Mouse (Mus musculus) lung, postnatal 36 days (tissue): ENCODE data around the gene Cend1.
"Not testable (repeated sequence)": the region's sequence is repeated elsewhere in the genome, so short reads cannot be mapped to it uniquely, and the experiment has no call there.

Source experiments
- DNase-seq: peaks from one replicate; pipeline ENCODE4 v3.0.0; 2022; ENCODE audit warnings: mixed read lengths

The Cend1 gene

DNA sequence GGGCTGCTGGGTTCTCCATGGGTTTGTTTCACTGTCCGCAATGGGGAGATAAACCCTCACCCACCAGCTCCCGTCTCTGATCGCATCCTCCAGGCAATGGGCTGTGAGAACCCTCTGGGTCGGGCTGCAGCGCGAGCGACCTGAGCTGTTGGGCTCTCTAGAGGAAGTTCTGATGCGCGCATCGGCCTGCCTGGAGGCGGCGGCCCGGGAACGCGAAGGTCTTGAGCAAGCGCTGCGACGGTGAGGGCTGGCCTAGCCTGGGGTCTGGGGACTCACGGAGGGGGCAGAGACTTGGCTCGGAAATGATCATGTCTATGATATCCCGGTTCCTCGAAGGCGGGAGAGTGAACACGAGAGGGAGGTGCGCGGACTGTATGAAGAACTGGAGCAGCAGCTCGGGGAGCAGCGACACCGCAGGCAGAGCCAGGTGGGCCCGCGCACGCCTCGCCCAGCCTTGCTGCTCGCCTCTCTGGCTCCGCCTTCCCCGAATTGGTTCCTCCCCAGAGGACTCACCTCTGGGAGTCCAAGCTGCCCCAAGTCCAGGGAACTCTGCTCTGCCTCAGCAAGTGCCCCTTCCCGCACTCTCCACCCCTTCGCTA, 35.4 kb upstream of the Cend1 start:
- peak; percentile 75 for DNase-seq

DNA sequence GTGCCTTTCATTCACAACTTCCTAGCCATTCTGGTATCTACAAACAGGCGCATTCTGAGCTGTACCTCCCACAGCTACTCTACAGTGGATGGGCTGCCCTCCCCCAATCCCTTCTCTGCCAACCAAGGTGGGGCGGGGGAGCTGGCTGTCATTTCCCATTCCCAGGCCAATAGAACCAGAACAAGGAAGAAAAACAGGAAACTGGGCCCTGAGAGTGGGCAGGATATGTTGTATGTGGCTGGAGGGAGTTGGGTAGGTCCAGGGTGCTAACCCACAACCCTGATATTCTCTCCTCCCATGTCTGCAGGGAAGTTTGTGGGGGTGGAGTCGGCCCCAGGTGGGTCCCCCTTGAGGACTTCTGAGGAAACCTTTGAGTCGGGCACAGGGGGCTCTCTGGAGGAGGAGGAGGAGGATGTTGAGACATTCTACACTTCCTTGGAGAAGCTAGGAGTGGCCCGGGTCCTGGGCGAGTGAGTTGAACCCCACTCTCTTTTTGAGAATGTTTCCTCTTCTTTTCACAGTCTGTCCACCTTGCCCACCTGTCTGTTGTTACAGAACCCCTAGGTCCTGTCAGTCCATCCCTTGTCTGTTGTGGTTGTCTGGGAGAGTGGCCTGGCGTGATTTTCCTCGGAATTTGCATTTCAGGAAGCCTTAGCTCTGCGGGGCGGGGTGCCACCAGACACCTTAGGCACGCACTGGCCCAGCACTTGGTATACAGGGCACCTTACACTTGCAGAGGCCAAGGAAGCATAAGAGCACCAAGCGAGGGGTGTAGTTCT, 34.7 kb upstream of the Cend1 start:
- DNase-seq = peak; percentile 95

DNA sequence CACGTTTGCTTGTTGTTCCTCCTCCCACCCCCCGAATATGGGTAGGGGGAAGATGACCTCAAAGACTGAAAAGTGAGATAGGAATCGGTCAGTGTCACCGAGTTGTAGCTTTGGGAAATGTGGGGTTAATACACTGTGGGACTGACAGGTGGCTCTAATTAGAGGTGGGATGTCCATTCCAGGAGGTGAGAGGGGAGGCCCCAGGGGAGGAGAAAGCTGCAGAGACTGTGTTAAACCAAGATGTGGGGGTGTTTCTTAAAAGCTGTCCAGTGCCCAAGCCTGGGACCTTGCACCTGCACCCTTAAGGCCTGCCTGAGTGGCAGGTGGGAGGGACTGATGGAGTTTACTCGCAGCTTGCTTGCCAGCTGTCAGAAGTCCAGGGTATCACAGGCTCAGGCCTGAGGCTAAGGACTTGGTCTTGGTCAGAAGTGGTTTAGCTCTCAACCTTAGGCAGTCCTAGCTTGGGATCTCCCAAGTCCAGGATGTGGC, 33.1 kb upstream of the Cend1 start:
- peak; percentile 93 for DNase-seq

DNA sequence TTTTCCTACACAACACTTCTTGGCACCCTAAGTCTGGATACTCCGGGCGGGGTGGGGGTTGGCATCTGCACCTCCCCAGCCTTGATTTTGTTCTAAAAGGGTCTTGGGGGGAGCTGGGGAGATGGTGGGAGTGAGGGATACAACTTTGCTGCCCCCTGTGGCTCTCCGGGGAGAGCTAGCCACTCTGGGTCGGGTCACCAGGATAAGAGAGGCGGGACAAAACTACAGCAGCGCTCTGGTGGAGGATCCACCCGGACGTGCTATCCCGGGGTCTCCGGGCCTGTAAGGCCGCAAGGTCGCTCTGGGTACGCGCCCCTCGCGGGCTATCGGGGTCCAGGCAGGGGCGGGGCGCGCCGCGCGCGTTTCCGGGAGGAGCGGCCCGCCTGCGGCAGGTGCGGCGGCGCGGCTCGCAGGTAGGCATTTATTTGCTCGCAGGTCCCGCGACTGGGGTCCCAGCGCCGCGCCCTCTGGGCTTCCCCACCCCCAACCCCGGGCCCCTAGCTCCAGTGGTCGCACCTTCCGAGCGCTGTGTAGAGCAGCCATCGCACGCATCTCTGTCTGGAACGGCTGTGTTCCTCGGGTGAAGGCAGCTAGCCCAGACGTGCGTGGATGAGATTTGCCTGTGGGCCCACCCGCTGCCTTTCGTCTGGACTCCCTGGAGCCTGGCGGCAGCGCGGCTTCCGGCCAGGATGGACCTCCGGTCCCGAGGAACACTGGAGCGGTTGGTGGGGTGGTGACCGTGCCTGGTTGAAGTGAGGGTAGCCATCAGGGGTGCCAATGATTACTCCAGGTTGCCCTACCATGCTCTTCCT, 32.4 kb upstream of the Cend1 start:
- peak; percentile 61 for DNase-seq

DNA sequence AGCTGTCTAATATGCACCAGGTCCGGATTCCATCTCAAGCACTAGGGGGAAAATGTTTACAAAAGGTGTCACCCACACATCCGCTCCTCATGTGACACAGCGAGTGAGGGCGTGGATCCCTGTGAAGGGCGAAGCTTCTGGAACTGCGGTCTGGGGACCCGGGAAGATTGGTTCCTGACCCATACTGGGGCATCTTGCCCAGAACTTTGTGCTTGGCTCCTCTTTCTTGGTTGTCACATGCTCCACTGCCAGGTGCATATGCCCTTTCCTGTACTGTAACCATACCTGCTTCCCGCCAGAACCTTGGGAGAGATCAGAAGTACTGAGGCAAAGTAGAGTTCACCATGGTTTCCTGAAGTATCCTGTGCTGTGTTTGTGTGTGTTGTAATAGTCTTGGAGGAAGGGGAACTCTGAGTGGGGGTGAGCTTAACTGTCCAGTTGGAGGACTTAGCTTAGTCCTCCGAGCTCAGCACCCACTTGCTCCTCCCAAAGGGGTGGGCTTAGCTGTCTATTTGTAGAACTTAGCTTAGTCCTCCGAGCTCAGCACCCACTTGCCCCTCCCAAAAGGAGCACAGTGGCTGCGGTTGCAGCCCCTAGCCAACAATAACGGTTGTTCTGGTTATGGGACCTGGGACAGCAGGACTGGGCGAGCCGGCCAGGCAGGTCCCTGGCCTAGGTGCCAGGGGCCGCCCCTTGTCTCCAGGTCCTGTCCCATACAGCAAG, 31.3 kb upstream of the Cend1 start, which contains the start of gene Cracr2b:
Cracr2b (plus strand) TSS at position 704 of the 723 bp plus-strand sequence.
- DNase-seq = peak; percentile 90

DNA sequence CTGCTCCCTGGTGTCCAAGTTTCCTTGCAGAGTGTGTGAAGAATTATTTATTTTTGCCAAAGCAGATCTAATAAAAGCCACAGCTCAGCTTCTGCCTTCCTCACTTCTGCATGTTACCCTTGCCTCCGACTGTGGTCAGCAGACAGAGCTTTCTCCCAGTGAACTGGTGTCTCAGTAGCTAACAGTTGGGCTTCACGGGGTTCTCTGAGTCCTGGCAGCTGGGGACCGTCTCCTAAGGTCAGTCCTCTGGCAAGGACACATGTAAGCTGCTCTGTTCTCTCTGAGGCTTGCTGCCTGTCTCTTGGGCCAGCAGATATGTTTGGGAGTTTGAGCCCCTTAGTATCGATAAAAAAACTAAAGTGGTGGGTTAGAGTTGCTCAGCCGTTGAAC, 30.7 kb upstream of the Cend1 start:
- no peak for DNase-seq

DNA sequence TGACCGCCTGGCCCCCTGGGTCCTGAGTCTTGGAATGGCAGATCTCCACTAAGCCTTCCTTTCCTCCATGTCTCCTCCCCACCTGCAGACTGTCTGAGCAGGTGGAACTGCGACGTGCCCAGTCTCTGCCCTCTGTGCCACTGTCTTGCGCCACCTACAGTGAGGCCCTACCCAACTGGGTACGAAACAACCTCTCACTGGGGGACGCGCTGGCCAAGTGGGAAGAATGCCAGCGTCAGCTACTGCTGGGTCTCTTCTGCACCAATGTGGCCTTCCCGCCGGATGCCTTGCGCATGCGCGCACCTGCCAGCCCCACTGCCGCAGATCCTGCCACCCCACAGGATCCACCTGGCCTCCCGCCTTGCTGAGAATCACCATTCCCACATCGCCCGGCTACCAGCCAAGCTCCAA, 30.0 kb upstream of the Cend1 start:
- no peak for DNase-seq

DNA sequence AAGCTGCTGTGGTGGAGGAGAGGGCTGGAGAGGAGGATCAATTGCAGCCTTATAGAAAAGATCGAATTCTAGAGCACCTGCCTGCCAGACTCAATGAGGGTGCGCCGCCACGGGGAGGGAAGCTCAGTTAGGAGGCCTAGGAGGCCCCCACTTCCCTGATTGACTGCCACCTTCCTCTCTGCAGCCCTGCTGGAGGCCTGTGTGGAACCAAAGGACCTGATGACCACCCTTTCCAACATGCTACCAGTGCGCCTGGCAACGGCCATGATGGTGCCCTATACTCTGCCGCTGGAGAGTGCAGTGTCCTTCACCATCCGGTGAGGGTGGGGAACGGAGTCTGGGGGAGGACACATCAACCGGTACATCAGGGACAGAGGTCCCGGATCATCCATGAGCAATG, 29.4 kb upstream of the Cend1 start:
- no peak for DNase-seq

DNA sequence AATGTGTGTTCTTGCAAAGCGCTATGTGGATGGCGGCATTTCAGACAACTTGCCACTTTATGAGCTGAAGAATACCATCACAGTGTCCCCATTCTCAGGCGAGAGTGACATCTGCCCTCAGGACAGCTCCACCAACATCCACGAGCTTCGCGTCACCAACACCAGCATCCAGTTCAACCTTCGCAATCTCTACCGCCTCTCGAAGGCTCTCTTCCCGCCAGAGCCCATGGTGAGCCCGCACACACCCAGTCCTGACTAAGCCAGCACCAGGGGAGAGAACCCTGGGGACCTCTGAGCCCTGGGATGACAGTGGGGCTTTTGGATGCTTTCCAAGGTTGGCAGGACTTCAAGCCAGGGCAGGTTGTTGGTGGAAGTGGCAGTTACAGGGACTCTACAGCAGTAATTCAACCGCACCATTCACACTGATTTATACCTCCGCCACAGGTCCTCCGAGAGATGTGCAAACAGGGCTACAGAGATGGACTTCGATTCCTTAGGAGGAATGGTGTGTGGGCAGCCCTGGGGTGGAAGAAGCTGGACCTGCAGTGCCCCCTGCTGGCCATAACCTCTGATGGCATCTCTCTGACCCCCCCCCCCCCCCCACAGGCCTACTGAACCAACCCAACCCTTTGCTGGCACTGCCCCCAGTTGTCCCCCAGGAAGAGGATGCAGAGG, 28.8 kb upstream of the Cend1 start:
- peak; percentile 83 for DNase-seq

DNA sequence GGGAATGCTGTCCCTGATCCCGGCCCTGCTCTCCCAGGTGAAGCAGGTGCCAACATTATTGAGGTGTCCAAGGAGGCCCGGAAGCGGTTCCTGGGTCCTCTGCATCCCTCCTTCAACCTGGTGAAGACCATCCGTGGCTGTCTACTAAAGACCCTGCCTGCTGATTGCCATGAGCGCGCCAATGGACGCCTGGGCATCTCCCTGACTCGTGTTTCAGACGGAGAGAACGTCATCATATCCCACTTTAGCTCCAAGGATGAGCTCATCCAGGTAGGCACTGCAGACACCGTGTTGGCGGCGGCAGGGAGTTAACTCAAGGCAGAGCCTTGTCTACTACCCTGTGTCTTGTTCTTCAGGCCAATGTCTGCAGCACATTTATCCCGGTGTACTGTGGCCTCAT, 27.9 kb upstream of the Cend1 start:
- no peak for DNase-seq

DNA sequence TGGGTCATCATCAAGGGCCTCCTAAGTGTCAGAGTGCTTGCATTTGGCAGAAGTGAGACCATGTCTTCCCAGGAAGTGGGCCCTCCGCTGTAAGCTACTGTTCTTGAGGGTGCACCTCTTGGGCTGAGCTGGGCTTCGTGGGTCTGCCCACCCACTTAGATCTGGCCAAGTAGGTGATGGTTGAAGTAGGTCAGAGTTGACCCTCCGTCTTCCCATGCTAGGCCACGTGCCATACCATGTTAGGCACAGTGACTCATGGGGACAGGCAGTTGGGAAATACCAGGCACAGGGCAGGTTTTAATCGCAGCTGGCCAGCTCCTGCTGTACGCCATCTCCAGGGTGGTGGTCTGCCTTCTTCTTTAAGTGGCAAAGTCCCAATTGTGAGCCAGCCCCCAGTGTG, 27.4 kb upstream of the Cend1 start:
- peak; percentile 80 for DNase-seq

DNA sequence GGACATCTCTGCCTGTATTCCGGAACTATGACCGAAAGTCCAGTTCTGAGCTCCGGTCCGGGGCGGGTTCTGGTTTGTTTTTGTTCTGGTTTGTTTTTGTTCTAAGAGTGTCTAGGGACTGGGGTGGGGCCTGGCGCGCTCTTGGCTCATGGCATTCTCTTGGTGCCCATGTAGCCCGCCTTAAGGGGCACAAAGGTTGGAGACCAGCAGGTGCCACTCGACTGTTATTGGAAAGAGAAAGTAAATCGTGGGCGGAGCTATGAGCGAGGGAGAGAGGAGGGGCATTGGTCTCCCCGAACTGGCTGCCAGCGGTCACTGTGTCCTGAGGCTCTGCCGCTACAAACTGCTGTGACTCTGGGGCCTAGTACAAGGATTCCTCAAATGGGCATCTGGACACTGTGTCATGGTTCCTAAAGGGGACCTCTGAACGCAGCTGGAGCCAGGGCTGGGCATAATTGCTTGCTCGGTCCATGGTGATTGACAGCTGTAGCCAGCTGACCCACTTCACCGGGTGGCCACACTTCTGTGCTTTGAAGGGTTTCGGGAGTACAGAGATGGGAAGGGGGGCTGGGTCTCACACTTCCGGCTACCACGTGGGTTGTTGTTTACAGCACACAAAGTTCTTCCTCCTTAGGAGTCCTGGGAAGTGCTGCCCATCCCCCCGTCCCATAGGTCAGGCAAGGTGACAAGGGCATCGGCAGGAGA, 26.5 kb upstream of the Cend1 start:
- peak; percentile 94 for DNase-seq

DNA sequence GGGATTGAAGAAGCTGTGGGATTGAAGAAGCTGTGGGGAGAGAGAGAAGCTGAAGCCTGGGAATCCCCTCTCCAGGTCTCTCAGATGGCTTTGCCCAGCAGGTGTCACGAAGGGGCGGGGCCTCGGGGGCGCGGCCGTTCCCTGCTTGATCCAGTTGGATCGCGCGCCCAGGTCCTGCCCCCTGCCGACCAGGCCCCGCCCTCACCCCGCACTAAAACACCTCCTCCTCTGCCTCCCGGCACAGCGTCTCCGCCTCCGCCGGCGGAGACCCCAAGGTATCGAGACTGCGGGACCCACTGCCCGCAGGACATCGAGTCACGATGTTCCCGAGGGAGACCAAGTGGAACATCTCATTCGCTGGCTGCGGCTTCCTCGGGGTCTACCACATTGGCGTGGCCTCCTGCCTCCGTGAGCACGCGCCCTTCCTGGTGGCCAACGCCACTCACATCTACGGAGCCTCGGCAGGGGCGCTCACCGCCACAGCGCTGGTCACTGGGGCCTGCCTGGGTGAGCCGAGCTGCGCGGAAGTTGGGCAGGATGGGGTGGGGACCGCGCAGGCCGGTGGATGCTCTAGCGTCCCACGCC, 25.8 kb upstream of the Cend1 start, which contains the start of gene Pnpla2:
Pnpla2 (plus strand) TSS at position 232 of the 585 bp plus-strand sequence.
- peak; percentile 99 for DNase-seq

DNA sequence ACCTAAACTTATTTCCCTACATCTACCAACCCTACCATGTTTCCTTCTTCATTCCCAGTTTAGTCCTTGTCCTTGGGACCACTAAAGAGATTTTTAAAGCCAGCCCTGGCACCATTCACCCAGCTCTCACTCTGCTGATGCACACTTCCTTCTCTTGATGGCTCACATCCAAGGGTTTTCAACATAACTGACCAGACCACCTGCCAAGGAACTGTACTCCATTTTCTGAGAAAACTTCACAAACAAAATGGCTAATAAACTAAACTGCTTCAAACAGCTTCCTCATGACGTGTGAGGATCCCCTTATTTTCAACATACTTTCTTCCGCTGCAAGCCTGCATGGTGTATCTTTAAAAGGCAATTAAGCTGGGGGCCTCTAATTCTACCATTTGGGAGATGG, 24.3 kb upstream of the Cend1 start:
- no peak for DNase-seq

DNA sequence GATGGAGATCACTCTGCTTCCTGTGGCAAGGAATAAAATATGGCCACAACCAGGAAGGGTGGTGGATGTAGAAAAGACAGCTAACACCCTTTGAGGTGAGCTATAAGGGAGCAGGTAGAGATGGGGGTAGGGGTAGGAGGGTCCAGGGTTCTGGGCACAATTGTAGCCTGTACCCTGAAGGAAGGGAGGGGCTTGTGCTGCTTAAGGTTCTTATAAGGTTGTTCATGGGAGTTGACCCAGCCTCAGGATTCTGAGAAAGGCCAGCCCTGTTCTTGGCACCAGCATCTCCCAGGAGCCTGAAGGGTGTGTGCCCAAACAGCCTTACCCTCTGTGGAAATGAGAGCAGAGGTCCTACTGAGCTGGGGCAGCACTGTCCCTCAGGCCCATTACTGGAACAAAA, 22.6 kb upstream of the Cend1 start:
- DNase-seq = no peak

DNA sequence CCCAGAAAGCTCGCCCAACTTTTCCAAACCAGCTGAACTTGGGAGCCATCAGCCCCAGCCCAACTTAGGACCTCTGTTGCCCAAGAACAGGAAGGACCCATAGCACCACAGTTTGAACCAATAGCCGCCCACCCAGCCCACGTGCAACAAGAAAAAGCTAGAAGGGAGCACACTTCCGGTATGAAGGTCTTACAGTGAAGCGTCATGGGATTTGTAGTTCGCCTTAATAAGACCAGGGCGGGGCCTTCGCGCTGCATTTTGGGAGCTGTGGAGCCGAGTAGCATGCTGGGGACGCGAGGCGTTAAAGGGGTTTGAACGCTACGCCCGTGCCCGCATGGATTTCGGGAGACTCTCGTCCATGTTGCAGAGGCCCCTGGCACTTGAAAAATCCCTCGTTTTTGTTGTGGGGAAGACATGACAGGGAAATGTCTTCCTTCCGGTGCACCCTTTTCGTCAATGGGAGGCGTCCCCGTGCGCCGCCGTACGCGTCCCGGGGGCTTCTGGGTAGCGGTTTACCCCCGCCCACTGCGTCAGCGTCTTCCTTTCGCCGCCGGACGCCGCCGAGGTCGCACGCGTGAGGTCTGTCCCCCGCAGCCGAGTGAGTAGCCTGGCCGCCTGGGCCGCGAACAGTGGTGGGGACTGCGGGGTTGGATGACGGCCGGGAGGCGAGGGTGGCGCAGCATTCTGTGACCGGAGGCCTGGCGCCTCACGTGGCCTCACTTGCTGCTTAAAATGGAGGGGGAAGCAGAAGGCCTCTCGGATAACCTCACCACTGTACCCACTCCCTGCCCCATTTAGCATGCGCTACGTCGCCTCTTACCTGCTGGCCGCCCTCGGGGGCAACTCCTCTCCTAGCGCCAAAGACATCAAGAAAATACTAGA, 18.1 kb upstream of the Cend1 start, which contains the start of gene Rplp2:
Rplp2 (plus strand) TSS at position 261 of the 882 bp plus-strand sequence.
- peak; percentile 95 for DNase-seq

DNA sequence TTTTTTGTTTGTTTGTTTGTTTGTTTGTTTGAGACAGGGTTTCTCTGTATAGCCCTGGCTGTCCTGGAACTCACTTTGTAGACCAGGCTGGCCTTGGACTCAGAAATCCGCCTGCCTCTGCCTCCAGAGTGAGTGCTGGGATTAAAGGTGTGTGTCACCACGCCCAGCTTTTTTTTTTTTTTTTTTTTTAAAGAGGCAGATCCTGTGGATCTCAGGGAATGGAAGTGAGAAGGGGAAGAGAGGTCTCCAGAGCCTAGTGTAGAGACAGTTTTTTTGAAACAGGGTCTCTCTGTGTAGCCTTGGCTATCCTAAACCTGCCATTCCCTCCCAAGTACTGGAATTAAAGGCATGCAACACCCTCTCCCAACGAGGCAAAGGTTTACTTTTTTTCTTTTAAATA, 17.1 kb upstream of the Cend1 start:
- DNase-seq = not testable (repeated sequence)

DNA sequence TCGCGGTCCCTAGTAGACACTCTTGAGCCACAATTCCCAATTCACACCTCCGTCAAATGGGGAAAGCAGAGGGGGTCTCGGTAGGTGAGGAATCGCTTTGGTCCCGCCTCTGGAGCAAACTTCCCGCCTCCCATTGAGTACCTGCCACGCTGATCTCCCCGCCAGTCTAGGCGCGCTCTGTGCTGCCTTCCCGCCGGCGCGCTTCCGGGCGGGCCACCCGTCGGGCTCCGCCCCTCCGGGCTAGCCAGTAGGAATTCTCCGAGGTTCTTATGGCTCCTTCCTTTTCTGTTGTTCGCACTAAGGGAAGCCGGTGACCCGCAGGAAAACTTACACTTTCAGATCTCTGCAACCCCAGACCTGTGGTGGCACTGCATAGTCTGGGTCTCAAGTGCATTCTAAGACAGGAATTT, 14.5 kb upstream of the Cend1 start, which contains the start of gene Pidd1:
Pidd1 (minus strand) TSS at position 198 of the 410 bp plus-strand sequence.
- peak; percentile 77 for DNase-seq

DNA sequence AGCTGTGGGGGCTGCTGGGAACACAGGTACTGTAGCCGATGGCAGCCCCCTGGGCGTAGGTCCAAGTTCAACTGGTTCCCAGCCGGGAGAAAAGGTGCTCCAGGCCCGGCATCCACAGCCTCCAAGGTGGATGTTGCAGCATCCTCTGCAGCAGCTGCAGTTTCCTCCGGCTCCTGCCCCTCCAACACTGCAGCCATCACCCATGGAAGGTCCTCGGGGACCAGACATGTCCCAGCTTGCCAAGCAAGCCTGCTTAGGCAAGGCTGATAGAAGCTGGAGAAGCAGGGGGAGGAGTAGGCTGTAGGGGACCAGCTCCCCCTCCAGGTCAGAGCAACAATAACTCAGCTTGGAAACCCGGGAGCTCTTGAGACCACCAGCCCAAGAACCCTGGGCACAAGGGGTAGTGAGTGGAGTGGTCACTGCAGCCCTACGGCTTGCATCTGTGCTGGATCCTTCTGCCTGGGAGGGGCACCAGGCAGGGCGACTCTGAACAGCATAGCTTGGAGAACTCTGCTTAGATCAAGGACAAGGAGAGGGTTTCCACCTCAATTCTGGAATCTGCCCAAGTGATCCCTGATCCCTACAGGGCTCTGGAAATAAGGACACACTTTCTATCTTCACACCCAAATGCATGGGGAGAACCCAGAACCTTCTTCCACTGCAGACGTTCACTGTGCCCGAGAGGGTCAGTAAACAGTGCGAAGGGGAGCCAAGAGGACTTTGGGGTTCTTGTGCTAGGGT, 14.0 kb upstream of the Cend1 start:
- no peak for DNase-seq
